Mouse (Mus musculus) lung, adult 2 months (tissue): ENCODE measurements at regions not wholly inside any gene's neighbourhood (a gene's known extent, or its start where the extent isn't known, plus 50 kb on each side); places are given as distances from the start of the nearest gene placed in this dataset.

Source experiments
- CTCF ChIP-seq: fragments of 200-500 bp; IDR thresholded peaks from 2 replicates; pipeline ENCODE4 v1.5.1; 2011; ENCODE audit warnings: mild to moderate bottlenecking, low read length, control low read depth; ENCODE audit not compliant: insufficient read depth
- POLR2A ChIP-seq: fragments of 200-500 bp; IDR thresholded peaks from 2 replicates; pipeline ENCODE4 v1.6.1; 2011; ENCODE audit warnings: low read depth, mild to moderate bottlenecking, control low read depth, low read length, borderline replicate concordance; ENCODE audit errors: extremely low read depth

DNA sequence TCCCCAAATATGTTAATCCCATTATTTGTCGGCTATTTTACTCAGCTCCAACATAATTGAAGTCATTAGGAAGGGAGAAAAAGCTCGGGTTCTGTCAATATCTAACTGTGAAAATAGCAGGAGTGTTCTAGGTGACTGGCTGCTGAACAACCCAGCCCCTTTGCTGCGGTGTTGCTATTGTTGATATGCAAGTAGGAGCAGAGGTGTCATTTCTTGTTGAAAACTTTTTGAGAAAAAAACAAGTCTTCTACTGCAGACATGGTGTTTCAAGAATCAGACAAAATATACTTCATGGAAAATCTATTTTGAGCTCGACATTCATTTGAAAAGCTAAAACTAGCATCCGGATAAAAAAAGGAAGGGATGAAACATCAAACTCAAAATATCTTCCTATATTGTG lies 845.1 kb upstream of the Nr2f1 start:
- no peak for TF ChIP-seq CTCF
- TF ChIP-seq POLR2A: no peak
